Mouse (Mus musculus): ENCODE results near the gene Try5. TPM values are rescaled to one million over a fixed set of nuclear protein-coding genes. Genes with fewer than 3 reads are reported as not detected.
A peak's percentile ranks its signal among the peaks of the same experiment; 100 is the strongest.
"Not testable (repeated sequence)": the region's sequence is repeated elsewhere in the genome, so short reads cannot be mapped to it uniquely, and the experiment has no call there.

Try5 gene
- polyA plus RNA-seq (2014; fragmentation: Nextera tagmentation; extraction: Ambion mirVana): not detected in 2 replicates

GRCm38 (mm10) chr6:41316741-41317140 is at the start of gene Try5:
Gene Try5 (minus strand): TSS chr6:41316841.
- H3K4me1 ChIP-seq (ENCODE audit: control insufficient read depth, insufficient read depth, low read length); H3K27ac ChIP-seq (replicated peaks; ENCODE audit: low read depth, low read length); H3K36me3 ChIP-seq (ENCODE audit: control insufficient read depth, insufficient read depth, low read length): not testable (repeated sequence)

GRCm38 (mm10) chr6:41353932-41354331 is 37.3 kb upstream of the Try5 start, which contains the start of gene Try10:
Gene Try10 (plus strand): TSS chr6:41354105.
- ATAC-seq (ENCODE audit: low read depth): no peak
- no peak for DNase-seq (ENCODE audit: low spot score)
- Histone ChIP-seq H3K4me1 (ENCODE audit: control insufficient read depth, insufficient read depth, low read length) (no peaks in the 10 kb centered on the region), H3K9ac (ENCODE audit: low read depth, low read length) (no peak within 1 kb of the TSS), H3K27me3 (replicated peaks; ENCODE audit: control insufficient read depth, insufficient read depth, low read length) (no peaks in the 10 kb centered on the region), H3K9me3 (ENCODE audit: control insufficient read depth, low read length) (no peaks in the 10 kb centered on the region), H3K27ac (replicated peaks; ENCODE audit: low read depth, low read length) (no peak within 1 kb of the TSS), H3K36me3 (ENCODE audit: control insufficient read depth, insufficient read depth, low read length) (no peaks in the 10 kb centered on the region), H3K4me2 (ENCODE audit: low read depth, low read length) (no peak within 1 kb of the TSS), H3K4me3 (ENCODE audit: low read depth, low read length) (no peak within 1 kb of the TSS)
- 85% methylated on average over 2 of the region's 2 CpGs for WGBS

More at GRCm38 (mm10) chr6:41316741-41317140, at the start of gene Try5:
- not testable (repeated sequence) for H3K27me3 ChIP-seq (replicated peaks; ENCODE audit: control insufficient read depth, insufficient read depth, low read length); ATAC-seq (ENCODE audit: low read depth); H3K9ac ChIP-seq (ENCODE audit: low read depth, low read length); H3K4me3 ChIP-seq (ENCODE audit: low read depth, low read length); DNase-seq (ENCODE audit: low spot score); H3K9me3 ChIP-seq (ENCODE audit: control insufficient read depth, low read length); H3K4me2 ChIP-seq (ENCODE audit: low read depth, low read length)
- WGBS: 68% methylated on average over 3 of the region's 3 CpGs

- Histone ChIP-seq H3K9ac (ENCODE audit: low read depth, low read length) (no peak within 1 kb of the TSS), H3K4me2 (ENCODE audit: low read depth, low read length) (no peak within 1 kb of the TSS), H3K27ac (replicated peaks; ENCODE audit: low read depth, low read length) (no peak within 1 kb of the TSS), H3K36me3 (ENCODE audit: control insufficient read depth, insufficient read depth, low read length) (no peaks in the 10 kb centered on the region), H3K9me3 (ENCODE audit: control insufficient read depth, low read length) (no peaks in the 10 kb centered on the region), H3K4me3 (ENCODE audit: low read depth, low read length) (no peak within 1 kb of the TSS), H3K4me1 (ENCODE audit: control insufficient read depth, insufficient read depth, low read length) (no peaks in the 10 kb centered on the region), H3K27me3 (replicated peaks; ENCODE audit: control insufficient read depth, insufficient read depth, low read length) (no peaks in the 10 kb centered on the region)
- DNase-seq (ENCODE audit: low spot score): no peak
- ATAC-seq (ENCODE audit: low read depth): no peak
- WGBS: 65% methylated on average over 1 of the region's 1 CpGs
Measured at GRCm38 (mm10) chr6:41301969-41302368, 14.7 kb downstream of the Try5 start, which contains the start of gene Try4. Gene Try4 (plus strand): TSS chr6:41302269.

GRCm38 (mm10) chr6:41298255-41298654 is 18.4 kb downstream of the Try5 start:
- H3K27ac ChIP-seq (replicated peaks; ENCODE audit: low read depth, low read length): no peak overlapping the region
- H3K4me1 ChIP-seq (ENCODE audit: control insufficient read depth, insufficient read depth, low read length): no peaks in the 10 kb centered on the region
- no peak overlapping the region for H3K4me2 ChIP-seq (ENCODE audit: low read depth, low read length)
- DNase-seq (ENCODE audit: low spot score) (no peak), ATAC-seq (ENCODE audit: low read depth) (no peak)
- no peaks in the 10 kb centered on the region for H3K36me3 ChIP-seq (ENCODE audit: control insufficient read depth, insufficient read depth, low read length)
- no peaks in the 10 kb centered on the region for H3K27me3 ChIP-seq (replicated peaks; ENCODE audit: control insufficient read depth, insufficient read depth, low read length)
- H3K9me3 ChIP-seq (ENCODE audit: control insufficient read depth, low read length): no peaks in the 10 kb centered on the region
- 11% methylated on average over 1 of the region's 1 CpGs for WGBS
- H3K9ac ChIP-seq (ENCODE audit: low read depth, low read length): no peak overlapping the region
- H3K4me3 ChIP-seq (ENCODE audit: low read depth, low read length): no peak overlapping the region

- no peaks in the 10 kb centered on the region for H3K36me3 ChIP-seq (ENCODE audit: control insufficient read depth, insufficient read depth, low read length)
- H3K27me3 ChIP-seq (replicated peaks; ENCODE audit: control insufficient read depth, insufficient read depth, low read length): no peaks in the 10 kb centered on the region
- no peak overlapping the region for H3K4me3 ChIP-seq (ENCODE audit: low read depth, low read length)
- no peak for DNase-seq (ENCODE audit: low spot score)
- 89% methylated on average over 6 of the region's 6 CpGs for WGBS
- no peak overlapping the region for H3K4me2 ChIP-seq (ENCODE audit: low read depth, low read length)
- H3K9ac ChIP-seq (ENCODE audit: low read depth, low read length): no peak overlapping the region
- H3K27ac ChIP-seq (replicated peaks; ENCODE audit: low read depth, low read length): no peak overlapping the region
- H3K9me3 ChIP-seq (ENCODE audit: control insufficient read depth, low read length): no peaks in the 10 kb centered on the region
- ATAC-seq (ENCODE audit: low read depth): no peak
- H3K4me1 ChIP-seq (ENCODE audit: control insufficient read depth, insufficient read depth, low read length): no peaks in the 10 kb centered on the region
Measured at GRCm38 (mm10) chr6:41266140-41266539, 50.5 kb downstream of the Try5 start.

- ATAC-seq (ENCODE audit: low read depth) (no peak), DNase-seq (ENCODE audit: low spot score) (peak; percentile 13)
- H3K4me3 ChIP-seq (ENCODE audit: low read depth, low read length): no peak overlapping the region
- no peak overlapping the region for H3K27ac ChIP-seq (replicated peaks; ENCODE audit: low read depth, low read length)
- no peaks in the 10 kb centered on the region for H3K9me3 ChIP-seq (ENCODE audit: control insufficient read depth, low read length)
- H3K4me1 ChIP-seq (ENCODE audit: control insufficient read depth, insufficient read depth, low read length): no peaks in the 10 kb centered on the region
- 39% methylated on average over 3 of the region's 3 CpGs for WGBS
- no peak overlapping the region for H3K9ac ChIP-seq (ENCODE audit: low read depth, low read length)
- no peaks in the 10 kb centered on the region for H3K36me3 ChIP-seq (ENCODE audit: control insufficient read depth, insufficient read depth, low read length)
- H3K27me3 ChIP-seq (replicated peaks; ENCODE audit: control insufficient read depth, insufficient read depth, low read length): no peaks in the 10 kb centered on the region
- no peak overlapping the region for H3K4me2 ChIP-seq (ENCODE audit: low read depth, low read length)
Measured at GRCm38 (mm10) chr6:41262796-41263195, 53.8 kb downstream of the Try5 start.

Other genes with a start within 250 kb of the Try5 start
- not detected in 2 replicates for gene Try4, start 14.6 kb downstream of the Try5 start, polyA plus RNA-seq (2014; fragmentation: Nextera tagmentation; extraction: Ambion mirVana)
- gene Try10, start 37.3 kb upstream of the Try5 start, polyA plus RNA-seq (2014; fragmentation: Nextera tagmentation; extraction: Ambion mirVana): not detected in 2 replicates
- not detected in 2 replicates for gene Prss3, start 60.8 kb upstream of the Try5 start, polyA plus RNA-seq (2014; fragmentation: Nextera tagmentation; extraction: Ambion mirVana)
- gene Gm5771, start 75.5 kb upstream of the Try5 start, polyA plus RNA-seq (2014; fragmentation: Nextera tagmentation; extraction: Ambion mirVana): not detected in 2 replicates
- gene Gm10334, start 129.3 kb upstream of the Try5 start, polyA plus RNA-seq (2014; fragmentation: Nextera tagmentation; extraction: Ambion mirVana): not detected in 2 replicates
- gene Prss1, start 142.1 kb upstream of the Try5 start, polyA plus RNA-seq (2014; fragmentation: Nextera tagmentation; extraction: Ambion mirVana): not detected in 2 replicates
- gene Prss2, start 204.9 kb upstream of the Try5 start, polyA plus RNA-seq (2014; fragmentation: Nextera tagmentation; extraction: Ambion mirVana): not detected in 2 replicates

Data from embryonic facial prominence, embryonic 14.5 days (tissue).